Mouse (Mus musculus) retina, postnatal 7 days (tissue): ENCODE results near the gene Trafd1.
A peak's percentile ranks its signal among the peaks of the same experiment; 100 is the strongest.

Experiments
- DNase-seq: peaks from one replicate; pipeline ENCODE4 v3.0.0-alpha.2; 2012; ENCODE audit warnings: low read depth, low spot score

Trafd1 gene

DNA sequence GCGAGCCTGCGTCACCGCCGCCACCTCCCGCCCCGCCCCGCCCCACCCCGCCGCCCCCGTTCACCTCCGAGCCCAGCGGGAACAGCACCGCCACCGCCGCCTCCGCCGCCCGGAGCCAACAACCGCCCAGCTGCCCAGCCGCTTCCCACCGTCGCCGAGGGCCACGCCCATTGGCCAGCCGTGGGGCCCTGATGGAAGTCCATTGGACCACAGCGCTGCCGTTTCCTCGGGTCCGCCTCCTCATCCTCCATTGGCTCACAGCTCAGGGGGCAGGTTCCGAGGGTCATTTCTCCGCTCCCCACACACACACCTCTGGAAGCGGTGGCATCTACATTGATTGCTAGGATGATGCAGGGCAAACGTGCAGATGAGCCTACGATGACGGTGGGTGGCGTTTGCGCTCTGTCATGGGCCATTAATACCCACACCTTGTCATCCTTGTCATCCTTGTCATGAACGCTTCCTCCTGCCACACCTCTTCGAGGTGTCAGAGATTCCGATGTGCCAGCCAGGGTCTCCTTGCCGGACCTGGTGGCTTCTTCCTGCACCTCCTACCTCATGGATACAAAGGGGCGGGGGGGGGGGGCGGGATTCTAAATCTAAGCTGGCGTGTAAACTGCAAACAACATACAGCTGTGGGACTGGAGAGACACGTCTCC, at the start of gene Trafd1:
Gene Trafd1, minus strand, starts transcription at position 172 of the 659 bp plus-strand sequence.
- DNase-seq, result peak; percentile 88

GRCm38 (mm10) chr5:121428954-121429353, 43.5 kb upstream of the Trafd1 start:
- no peak for DNase-seq

DNA sequence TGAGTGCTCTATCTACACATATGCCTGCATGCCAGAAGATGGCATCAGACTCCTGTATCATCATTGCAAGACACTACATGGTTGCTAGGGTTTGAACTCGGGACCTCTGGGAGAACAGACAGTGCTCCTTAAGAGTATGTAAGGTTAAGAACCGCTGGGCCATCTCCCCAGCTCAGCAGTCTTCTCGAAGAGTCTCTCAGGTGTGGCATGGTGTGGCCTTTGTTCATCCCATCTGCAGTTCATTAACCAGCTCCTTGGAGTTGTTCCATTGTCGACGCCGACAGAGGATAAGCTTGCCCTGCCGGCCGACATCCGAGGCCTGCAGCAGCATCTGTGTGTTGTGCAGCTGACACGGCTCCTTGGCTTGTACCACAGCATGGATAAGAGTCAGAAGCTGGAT, 37.9 kb upstream of the Trafd1 start:
- DNase-seq, result no peak

DNA sequence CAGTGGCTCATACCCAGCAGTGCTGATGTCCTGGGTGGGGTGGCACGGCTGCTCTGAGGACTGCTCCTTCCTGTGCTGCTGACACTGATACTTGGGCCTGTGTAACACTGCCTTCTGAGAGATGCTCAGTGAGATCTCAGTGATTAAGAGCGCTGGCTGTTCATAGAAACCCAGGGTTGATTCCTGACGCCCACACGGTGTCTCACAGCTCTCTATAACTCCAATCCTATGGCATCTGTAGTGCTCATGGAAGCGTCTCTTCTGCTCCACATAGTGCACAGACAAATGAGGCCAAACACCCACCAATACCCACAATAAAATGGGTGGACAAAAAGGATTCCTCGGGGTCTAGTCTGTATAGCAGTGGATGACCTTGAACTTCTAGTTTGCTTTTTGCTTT, 37.4 kb upstream of the Trafd1 start:
- no peak for DNase-seq

DNA sequence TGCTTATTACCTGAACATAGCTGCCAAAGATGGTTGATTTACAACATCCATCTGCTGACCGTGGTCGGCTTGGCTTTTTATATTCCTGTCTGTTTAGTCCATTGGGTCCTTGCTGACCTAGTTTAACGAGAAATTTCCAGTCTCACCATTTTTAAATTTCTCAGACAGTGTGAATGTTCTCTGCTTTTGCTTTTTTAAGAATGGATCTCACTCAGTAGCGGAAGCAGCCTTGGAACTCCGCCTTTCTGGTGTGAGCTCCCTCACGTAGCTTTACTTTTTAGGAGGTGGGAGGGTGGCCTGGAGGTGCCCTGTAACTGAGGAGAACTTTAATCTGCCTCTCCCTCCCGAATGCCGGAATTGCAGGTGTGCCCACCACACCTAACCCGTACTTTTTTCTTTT, 35.3 kb upstream of the Trafd1 start:
- DNase-seq, result no peak

GRCm38 (mm10) chr5:121410975-121411374, 25.5 kb upstream of the Trafd1 start:
- DNase-seq, result no peak

DNA sequence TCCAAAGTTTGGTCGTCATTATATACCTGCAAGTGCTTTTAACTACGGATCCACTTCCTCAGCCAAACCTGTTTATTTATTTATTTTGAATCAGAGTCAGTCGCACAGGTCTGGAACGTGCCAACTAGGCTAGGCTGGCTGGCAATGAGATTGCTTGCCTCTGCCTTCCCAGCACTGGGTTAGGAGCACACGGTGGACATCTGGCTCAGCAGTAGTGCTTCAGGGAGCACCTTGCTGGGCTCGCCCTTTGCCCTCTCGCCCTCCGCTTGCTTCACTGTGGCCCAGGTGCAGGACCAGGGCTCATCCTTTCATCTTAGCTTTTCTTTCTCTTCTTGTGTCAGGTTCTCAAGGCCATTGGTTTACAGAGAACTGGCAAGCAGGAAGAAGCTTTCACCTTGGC, 22.4 kb upstream of the Trafd1 start:
- DNase-seq, result no peak

- DNase-seq, result no peak
Observed at GRCm38 (mm10) chr5:121400849-121401248, 15.4 kb upstream of the Trafd1 start.

- DNase-seq, result no peak
Observed at GRCm38 (mm10) chr5:121400064-121400463, 14.6 kb upstream of the Trafd1 start.

- no peak for DNase-seq
Observed at GRCm38 (mm10) chr5:121399540-121399939, 14.1 kb upstream of the Trafd1 start.

DNA sequence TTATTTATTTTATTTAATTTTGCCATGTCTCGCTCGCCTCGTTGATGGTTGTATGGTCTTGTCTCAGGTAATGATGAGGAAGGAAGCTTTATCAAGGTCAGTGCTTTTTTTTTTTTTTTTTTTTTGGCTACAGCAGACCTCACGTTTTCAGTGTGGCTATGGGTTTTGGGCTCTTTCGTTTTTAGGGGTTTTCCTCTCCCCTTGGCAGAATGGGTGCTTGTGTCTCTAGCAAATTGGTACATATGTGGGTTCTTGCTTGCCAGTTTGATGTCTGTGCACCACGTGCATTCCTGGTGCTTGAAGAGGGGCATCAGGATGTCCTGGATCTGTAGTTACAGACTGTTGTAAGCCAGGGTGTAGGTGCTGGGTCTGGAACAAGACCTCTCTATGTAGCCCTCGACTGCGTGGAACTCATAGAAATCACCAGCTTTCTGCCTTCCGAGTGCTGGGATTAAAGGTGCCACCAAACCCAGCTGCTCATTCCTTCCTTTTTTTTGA, 13.6 kb upstream of the Trafd1 start:
- no peak for DNase-seq

DNA sequence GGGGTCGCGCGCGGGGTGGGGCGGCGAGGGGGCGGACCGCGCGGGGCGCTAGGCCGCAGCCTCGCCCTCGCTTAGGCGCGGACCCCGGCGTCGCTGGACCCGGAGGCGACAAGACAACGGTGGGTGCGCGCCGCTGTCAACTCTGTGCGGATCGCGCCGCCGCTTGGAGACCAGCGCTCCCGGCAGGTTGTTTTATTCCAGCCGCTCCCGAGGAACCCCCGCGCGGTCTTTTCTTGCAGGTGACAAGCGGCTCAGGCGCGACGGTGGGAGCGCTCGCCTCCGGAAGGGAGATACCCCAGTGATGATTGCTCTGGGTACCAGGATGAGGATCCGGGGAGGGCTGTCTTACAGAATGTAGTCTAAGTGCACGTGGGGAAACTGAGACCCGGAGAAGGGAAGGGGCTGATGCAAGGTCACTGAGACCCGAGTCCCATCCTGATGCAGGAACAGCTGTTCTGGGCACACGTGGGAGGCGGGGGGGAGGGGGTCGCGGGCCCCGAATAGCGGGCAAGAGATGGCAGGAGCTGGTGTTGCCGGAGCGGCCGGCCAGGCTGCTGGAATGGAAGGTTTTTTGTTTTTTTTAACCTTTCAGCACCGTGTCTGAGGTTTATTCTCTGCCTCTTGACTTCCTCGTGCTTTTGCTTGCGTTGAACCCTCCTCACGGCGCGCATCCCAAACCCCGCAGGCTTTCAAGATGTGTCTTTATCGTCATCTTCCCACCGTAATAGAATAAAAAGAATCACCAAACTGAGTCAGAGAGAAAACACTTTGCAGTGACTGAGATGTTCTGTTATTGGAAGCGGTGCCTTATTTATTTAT, 12.9 kb upstream of the Trafd1 start:
- DNase-seq, result peak; percentile 13

- peak; percentile 96 for DNase-seq
Observed at GRCm38 (mm10) chr5:121397187-121398145, 12.0 kb upstream of the Trafd1 start, which contains the start of gene Naa25. Naa25 (plus strand) TSS chr5:121397936.

- DNase-seq, result no peak
Observed at GRCm38 (mm10) chr5:121395621-121396020, 10.2 kb upstream of the Trafd1 start.

- DNase-seq, result no peak
Observed at GRCm38 (mm10) chr5:121393402-121393801, 8.0 kb upstream of the Trafd1 start.

DNA sequence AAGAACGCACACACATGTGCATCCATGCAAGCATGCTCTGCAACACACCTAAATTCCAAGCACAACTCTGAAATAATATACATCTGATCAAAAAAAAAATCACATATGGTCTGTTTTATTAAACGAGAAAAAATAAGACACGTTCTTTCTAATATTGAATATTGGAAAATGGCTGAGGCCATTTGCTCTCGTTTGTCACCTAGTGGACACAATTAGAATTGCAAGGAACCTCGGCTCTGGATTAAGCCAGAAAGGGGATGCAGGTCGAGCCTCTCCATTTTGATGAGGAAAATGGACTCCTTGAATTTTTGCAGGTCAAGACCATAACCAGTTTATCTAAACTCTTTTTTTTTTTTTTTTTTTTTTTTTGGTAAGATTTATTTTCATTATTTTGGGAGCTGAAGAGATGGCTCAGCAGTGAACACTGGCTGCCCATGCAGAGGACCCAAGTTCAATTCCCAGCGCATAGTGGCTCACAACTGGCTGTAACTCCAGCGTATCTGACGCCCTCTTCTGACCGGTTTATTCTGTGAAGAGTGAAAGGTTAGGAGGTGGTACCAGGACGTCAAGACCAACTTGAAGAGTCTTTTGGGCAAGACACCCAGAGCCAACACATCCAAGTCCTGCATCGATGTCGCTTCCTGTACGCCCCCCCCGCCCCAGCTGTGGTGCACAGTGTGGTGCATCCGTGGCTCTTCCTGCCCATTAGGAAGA, 7.4 kb upstream of the Trafd1 start:
- DNase-seq, result peak; percentile 54

DNA sequence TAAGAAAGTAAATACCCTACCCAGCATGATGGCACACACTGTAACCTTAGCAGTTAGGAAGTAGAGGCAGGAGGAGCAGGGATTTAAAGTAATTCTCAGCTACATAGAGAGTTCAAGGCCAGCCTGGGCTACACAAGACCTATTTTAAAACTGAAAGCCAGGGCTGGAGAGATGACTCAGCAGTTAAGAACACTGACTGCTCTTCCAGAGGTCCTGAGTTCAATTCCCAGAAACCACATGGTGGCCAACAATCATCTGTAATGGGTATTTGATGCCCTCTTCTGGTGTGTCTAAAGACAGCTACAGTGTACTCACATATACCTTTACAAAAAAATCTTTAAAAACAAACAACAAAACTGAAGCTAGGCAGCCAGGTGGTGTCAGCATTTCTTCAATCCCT, 4.3 kb upstream of the Trafd1 start:
- DNase-seq, result no peak

DNA sequence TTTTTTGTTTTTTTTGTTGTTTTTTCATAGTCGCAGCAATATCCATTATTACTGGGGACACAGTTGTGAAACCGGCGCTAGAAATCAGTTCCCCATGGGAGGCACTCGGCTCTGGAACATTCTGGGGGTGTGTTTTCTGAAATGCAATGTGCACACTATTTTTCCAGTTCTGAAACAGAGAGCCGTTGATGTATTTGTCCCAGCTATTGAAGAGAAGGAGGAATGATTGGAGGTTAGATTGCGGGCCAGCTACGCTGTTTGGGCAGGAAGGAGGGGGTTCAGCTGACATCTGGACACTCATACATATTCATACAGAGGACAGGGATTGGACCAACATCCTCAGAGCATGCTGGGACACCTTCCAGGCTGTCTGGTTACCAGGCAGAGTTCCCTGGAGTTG, 3.7 kb upstream of the Trafd1 start:
- no peak for DNase-seq

DNA sequence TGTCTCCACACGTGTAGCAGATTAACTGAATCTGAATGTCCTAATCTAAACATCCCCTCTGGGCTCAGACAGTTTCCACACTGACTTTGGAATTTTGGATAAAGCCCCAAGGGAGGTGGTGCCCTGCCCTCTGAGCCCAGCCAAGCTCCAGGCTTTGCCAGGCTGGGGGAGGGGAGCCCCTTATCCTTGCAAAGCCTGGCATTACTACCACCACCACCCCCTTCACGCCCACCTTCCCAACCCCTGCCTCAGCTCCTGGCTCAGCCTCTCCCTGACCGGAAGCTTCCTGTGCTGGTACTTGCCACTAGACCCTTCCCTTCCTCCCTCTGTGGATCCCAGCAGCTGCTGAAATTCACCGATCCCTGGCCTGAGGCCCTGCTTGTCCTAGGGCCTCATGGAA, 1.7 kb upstream of the Trafd1 start:
- DNase-seq, result no peak

- DNase-seq, result no peak
Observed at GRCm38 (mm10) chr5:121386120-121386909, 883 bp upstream of the Trafd1 start.
